Mouse (Mus musculus) skeletal muscle tissue, adult 2 months (tissue): ENCODE measurements around the gene Olfr263.
A peak's percentile ranks its signal among the peaks of the same experiment; 100 is the strongest.

Source experiments
- DNase-seq: peaks from one replicate; pipeline ENCODE4 v3.0.0-alpha.2; 2012; ENCODE audit warnings: low read depth, low spot score

Gene Olfr263

DNA sequence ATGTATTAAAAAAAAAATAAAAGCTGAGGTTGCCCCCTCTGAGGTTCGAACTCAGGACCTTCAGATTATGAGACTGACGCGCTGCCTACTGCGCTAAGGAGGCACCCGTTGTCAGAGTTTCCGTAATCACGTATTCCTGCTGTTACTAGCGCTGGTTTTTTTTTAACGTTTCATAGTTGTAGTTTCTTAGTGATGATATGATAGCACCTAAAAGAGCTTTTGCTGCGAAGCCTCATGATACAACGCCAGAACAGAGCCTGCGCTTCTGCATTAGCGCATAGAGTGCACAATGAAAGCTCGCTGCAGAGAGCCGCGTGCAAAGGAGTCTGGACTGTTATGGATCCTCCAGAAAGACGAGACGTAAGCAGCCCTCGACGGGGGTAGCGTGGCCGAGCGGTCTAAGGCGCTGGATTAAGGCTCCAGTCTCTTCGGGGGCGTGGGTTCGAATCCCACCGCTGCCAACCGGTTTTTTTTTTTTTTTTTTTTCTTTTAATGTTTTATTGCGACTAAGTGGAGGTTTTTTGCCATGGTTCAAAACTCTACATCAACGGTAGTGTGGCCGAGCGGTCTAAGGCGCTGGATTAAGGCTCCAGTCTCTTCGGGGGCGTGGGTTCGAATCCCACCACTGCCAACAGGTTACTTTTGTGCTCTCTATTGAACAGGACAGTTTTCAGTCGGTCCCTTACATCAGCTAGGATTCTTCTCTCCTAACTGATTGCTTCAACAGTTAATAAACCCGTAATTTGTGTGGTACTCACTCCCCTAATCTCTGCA lies 40.4 kb downstream of the Olfr263 start:
- DNase-seq = peak; percentile 82

DNA sequence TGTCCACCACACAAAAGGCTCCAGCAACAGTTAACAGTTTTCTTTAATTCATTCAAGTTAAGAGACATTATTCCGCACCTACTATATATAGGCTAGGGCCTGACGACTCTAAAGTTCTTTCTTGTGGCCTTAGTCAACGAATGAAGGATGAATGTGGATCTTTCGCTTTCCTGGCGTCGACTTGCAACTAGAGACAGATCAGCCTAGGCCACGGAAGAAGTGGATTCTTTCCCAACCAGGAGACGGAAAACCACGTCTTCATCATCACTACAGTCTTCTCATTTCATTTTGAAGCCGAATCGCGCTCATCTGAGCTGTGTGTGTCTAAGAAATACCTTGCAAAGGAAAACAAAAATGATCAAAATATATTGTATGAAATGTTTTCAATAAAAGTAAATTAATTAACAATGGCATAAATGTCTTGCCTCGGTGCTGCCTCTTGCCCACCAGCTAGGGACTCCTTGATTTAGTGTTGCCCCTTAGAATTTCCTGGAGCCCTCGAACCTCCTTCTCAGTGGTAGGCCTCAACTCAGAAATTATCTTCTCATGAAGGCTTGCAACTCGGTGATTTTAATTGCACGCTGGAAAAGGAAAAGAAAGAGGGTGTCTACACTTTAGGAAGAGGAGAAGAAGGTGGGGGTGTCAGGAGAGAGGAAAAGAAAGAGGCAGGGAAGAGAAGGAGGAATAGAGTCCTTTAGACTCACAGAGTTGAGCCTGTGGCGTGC lies 41.2 kb downstream of the Olfr263 start:
- no peak for DNase-seq

DNA sequence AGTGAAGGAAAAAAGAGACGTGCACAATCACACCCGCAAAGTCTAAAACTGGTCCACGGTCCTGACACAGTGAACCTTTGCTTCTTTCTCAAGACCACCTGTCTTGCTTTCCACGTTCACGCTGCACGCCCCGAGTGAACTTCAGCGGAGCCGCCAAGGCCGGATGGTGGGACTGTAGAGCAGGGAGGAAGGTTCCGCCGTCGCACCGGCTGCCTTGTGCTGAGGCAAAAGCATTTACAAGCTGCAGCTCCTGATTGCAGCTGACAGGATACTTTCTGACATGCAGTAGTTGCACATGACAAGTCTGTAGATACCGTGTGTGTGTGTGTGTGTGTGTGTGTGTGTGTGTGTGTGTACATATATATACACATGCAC lies 41.7 kb downstream of the Olfr263 start:
- no peak for DNase-seq

DNA sequence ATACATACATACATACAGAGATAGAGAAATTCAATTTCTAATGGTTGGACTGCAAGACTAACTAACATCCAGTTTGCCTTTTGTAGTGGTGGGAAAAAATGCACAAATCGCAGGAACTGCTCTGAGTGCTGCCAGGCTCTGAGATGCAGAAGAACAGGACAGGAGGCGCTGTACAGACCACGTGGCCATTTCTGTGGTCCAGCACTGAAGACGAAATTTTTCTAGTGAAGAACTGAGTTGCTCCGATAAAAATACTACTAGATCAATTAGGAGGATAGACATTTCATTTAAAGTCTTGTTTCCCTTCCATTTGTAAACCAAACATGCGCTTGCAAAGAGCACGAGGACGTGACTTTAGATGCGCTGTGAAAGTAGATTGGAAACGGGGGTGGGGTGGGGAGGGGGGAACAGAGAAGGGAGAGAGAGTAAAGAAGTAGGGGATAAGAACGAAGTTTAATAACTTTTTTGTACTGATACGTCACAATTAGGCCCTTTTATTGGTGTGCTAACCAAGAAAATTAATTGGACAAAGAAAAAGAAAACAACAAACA lies 42.2 kb downstream of the Olfr263 start:
- no peak for DNase-seq

DNA sequence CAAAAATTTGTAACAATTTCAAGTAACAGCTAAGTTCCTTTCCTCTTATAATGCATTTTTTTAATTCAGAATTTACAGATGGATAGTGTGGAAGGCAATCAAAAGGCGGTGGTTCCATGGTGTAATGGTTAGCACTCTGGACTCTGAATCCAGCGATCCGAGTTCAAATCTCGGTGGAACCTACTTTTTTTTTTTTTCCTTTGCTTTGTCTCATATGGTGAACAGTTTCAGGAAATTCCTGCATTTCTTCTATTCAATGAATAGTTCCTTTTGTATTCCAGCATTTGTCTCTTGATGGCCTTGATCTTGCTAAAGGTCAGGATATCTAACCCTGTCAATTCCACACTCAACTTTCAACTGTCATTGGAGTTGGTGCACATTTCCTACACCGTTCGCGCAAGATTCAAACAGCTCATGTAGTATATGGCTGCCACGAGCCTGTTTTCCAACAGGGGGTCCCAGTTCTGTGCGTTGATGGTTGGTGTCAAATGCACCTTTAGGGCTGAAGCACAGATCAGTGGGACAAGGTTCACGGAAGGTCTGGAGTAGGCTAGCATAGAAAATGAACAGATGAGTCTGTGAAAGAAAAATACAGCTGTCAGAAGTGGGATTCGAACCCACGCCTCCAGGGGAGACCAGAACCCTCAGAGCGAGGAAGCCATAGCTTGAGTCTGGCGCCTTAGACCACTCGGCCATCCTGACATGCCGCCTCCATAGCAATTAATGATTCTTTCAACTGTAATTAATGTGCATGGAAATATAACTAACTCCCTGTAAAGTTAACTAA lies 43.0 kb downstream of the Olfr263 start:
- DNase-seq = peak; percentile 70

DNA sequence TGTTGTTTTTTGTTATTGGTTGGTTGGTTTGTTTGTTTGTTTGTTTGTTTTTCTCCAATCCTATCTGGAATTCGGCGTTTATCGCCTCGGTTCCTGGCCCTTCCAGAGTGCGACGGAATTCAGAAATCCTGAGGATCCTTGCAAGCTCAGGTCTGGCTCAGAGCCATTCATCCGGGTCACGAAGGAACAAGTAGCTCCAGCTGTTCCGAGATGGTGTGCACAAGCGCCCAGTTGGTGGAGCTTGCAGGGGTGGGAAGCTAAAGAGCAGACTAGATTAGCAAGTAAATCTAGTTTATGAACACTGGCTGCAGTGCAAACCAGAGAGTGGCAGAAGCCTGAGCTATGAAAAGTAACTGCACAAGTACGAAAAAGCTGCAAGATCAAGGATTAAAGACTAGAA lies 43.6 kb downstream of the Olfr263 start:
- DNase-seq = peak; percentile 90

DNA sequence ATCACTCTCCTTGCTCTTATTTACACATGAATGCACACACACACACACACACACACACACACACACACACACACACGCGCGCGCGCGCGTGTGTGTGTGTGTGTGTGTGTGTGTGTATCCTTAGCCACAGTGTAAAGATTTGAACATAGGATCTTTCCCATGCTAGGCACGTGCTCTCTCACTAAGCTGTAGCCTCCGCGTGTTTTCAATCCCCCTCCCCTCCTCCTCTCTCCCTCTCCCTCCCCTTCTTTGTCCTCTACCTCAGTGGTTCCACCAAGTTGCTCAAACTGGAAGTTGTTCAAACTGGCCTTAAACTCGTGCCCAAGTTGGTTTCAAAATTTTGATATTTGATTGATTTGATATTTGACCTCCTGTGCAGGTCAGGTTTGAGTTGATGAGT lies 47.3 kb downstream of the Olfr263 start:
- no peak for DNase-seq

DNA sequence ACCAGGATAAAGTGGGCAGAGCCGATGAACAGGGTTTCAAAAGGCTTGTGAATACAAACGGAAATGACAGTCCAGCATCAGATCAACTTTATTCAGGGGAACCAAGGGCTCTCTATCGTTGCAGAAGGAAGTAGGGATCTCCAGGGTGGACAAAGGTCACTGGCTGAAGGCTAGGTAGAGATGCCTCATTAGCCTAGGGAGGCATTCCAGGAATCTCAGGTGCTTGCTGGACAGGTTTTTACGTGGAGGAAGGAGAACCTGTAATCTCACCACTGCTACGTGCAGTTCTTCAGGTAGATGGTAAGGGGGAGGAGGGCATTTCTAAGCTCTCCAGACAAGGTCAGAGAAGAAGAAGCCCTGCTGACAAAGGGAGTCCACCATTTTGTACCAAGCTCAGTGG lies 48.2 kb downstream of the Olfr263 start:
- no peak for DNase-seq

DNA sequence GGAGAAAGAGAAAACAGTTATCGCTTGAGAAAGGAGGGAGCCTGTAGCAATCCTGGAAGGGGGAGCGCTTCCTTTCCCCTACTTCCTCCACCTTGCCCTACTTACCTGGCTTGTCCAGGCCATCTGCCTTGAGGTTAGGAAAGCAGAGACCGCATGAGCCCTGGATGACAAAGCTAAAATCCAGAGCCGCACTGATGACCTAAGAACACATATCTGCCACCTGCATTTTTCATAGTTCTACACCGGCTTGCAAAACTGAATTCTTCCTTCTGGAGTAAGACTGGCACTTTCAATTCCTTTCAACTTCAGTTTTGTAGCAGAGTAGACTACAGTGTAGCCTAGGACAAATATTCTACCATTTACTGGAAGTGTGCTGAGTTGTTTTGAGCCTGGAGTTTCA lies 48.9 kb downstream of the Olfr263 start:
- no peak for DNase-seq

DNA sequence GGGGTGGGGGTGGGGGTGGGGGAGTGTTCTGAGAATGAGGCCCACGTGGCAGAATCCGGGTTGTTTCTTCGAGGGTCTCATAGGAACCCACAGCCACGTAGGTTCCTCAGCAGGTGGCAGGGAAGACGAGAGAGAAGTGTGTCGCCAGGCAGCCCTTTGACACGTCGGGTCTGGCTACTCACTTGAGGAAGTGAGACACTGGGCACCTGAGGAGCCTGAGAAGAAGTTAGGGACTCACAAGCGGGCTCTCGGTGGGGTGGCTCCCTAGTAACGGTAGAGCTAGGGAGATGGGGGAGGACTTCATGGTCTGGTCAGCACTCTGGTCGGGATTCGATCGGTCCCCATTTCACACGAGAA lies 49.9 kb downstream of the Olfr263 start, which contains the start of gene Trim27:
TSS of gene Trim27 (plus strand) at position 79 of the 357 bp plus-strand sequence.
- no peak for DNase-seq

DNA sequence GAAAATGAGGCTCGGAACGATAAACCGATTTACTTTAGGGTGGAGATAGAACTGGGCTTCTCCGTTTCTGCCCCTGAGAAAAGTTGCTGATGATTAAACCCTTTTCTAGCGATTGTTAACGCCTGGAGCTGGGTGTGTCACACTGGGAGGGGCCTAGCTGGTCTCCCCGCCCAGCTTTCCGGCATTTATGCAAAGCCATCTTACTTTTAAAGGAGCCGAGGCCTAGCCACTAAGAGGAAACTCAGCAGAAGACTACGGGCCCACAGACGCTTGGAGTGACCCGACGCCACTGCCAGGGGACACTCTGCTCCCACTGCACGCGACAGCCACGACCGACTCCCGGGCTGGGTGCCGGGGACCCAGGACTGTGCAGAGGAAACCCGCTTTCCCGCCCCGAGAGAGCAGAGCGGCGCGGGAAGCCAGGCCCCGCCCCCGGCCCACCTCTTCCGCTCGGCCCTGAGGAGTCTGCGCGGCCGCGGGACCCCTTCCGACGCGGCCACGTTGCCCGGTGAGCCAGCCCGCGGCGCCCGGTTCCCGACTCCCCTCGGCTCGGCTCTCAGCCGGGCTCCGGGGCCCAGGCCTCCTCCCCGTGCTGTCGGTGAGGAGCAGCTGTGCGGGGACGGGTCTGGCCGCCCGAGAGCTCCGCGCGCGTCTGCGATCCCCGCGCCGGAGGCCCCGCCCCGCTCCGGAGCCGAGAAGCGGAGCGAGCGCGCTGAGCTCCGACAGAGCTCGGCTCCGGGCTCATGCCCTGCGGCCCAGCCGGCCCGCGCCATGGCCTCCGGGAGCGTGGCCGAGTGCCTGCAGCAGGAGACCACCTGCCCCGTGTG lies 50.5 kb downstream of the Olfr263 start:
- DNase-seq = peak; percentile 76

DNA sequence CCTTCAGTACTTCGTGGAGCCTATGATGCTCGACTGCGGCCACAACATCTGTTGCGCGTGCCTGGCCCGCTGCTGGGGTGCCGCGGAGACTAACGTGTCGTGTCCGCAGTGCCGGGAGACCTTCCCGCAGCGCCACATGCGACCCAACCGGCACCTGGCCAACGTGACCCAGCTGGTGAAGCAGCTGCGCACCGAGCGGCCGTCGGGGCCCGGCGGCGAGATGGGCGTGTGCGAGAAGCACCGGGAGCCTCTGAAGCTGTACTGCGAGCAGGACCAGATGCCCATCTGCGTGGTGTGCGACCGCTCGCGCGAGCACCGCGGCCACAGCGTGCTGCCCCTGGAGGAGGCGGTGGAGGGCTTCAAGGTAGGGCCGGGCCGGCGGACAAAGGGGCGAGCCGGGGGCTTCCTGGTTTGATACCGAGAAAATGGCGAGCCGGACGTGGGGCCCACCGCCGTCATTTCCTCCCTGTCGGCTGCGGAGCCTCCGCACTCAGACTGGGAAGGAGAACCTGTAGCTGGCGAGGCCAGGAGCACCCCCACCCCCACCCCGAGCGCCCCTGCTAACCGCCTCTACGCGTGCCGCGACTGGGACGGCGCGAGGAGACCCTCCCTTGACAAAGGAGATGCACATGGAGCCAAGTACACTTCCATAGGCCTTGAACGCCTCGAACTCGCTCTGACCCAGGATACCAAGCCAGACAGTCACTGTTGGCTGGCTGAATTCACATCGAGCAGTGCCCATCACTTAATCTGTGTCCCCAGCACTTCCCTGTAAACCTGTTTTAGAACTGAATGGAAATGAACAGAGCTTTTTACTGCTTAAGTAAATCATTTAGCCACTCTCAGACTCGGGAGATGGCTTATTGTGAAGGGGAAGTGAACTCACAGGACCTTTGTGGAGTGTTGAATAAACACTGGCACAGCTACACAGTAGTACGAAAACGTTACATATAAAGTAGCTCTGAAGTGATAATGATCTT lies 51.4 kb downstream of the Olfr263 start:
- DNase-seq = no peak

DNA sequence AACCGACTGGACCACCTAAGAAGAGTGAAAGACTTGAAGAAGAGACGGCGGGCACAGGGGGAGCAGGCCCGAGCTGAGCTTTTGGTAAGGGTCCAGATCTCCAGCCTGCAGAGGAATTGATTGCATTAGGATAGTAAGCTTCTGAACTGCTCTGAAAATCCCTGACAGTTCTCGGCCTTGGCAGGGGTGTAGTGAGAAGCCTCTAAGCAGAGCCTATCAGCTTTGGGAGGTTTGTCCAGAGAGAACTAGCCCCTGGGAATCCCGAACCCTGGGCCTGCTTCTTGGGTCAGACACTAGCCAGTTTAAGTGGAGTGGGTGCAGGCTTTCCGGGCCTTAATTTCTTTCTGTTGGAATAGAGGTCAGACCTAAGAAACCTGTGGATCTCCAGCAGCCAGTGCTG lies 52.6 kb downstream of the Olfr263 start:
- DNase-seq = no peak

DNA sequence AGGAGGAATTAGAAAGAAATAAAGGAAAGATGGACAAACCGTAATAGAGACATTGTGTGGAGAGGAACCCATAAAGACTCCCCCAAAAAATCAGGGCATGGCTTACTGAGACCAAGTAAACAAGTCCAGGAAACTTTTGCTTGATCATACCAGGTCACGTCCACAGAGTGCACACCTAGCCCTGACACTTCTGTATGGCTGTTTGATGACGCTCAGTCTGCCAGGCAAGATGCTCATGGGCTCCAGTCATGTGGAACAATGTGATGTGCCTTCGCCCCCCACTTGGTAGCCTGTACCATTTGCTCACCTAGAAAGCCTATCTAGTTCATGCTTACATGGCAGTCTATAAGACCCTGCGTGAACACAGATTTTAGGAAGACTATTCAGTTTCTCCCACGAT lies 53.6 kb downstream of the Olfr263 start:
- no peak for DNase-seq

DNA sequence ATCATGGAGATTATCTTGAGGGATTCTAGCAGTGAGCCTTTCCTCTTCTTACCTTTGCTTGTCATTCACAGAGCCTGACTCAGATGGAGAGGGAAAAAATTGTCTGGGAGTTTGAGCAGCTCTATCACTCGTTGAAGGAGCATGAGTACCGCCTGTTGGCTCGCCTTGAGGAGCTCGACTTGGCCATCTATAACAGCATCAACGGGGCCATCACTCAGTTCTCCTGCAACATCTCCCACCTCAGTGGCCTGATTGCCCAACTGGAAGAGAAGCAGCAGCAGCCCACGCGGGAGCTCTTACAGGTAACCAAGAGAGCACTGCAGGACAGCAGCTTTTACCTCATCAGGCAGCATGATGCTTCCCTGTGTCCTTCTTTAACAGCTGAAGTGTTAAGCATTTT lies 54.2 kb downstream of the Olfr263 start:
- no peak for DNase-seq

DNA sequence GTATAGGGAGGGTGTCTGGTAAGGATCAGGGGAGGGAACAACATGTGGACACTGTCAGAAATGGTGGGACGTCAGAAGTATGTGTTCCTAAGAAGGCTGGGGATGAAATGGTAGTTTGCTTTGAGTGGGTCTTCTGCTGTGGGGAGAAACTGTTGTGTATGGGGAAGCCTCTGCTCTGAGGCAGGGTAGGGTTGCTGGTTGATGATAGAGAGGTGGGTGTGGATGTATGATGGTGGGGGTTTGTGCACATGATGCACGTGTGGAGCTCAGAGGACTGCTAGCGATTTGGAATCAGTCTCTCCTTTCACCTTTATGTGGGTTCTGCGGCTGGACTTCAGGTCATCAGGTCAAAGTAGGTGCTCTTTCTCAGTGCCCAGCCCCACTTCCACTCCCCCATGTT lies 56.1 kb downstream of the Olfr263 start:
- DNase-seq = no peak
